Mouse (Mus musculus) lung, embryonic 14.5 days (tissue): ENCODE results near the gene Pla2g12a. TPM values are rescaled to one million over a fixed set of nuclear protein-coding genes. Genes with fewer than 3 reads are reported as not detected.

ENCODE experiments used
- ATAC-seq: fragments of 200-750 bp; cut with Nextera tagmentation; 2 replicates; pipeline ENCODE4 v1.8.0; 2017; ENCODE audit warnings: mild to moderate bottlenecking, moderate TSS enrichment, moderate library complexity; ENCODE audit not compliant: insufficient read depth
- DNase-seq: peaks from one replicate; pipeline ENCODE4 v3.0.0-alpha.2; 2015
- H3K27ac ChIP-seq: fragments of 300-500 bp; sonication (generic); 2 replicates; pipeline ENCODE4 v1.5.1; 2014; ENCODE audit warnings: low read depth, mild to moderate bottlenecking, moderate library complexity
- H3K27me3 ChIP-seq: fragments of 300-500 bp; sonication (generic); 2 replicates; pipeline ENCODE4 v1.6.1; 2014; ENCODE audit warnings: low read length, control low read depth; ENCODE audit not compliant: insufficient read depth
- H3K36me3 ChIP-seq: fragments of 300-500 bp; sonication (generic); 2 replicates; pipeline ENCODE4 v1.6.1; 2014; ENCODE audit warnings: control low read depth; ENCODE audit not compliant: insufficient read depth
- H3K4me1 ChIP-seq: fragments of 300-500 bp; sonication (generic); 2 replicates; pipeline ENCODE4 v1.6.1; 2014; ENCODE audit warnings: antibody characterized with exemption, control low read depth; ENCODE audit not compliant: insufficient read depth
- H3K4me2 ChIP-seq: fragments of 300-500 bp; sonication (generic); 2 replicates; pipeline ENCODE4 v1.6.1; 2014; ENCODE audit warnings: mild to moderate bottlenecking
- H3K4me3 ChIP-seq: fragments of 300-500 bp; sonication (generic); 2 replicates; pipeline ENCODE4 v1.5.1; 2014; ENCODE audit warnings: low read depth, low read length
- H3K9ac ChIP-seq: fragments of 300-500 bp; sonication (generic); 2 replicates; pipeline ENCODE4 v1.6.1; 2014
- H3K9me3 ChIP-seq: fragments of 300-500 bp; sonication (generic); 2 replicates; pipeline ENCODE4 v1.6.1; 2016; ENCODE audit warnings: low read depth, low read length, control low read depth
- CTCF ChIP-seq: IDR thresholded peaks from 2 replicates; pipeline ENCODE4 v1.5.1; 2016; ENCODE audit warnings: antibody characterized with exemption, low read depth
- WGBS: fragments of 180-500 bp; shearing (Covaris S2); extraction: QIAGEN DNeasy Blood & Tissue Kit; methylation state at CpG from one replicate; pipeline ENCODE4 v1.1.7; 2014; 5-methylcytosine and 5-hydroxymethylcytosine counted together
- polyA plus RNA-seq: library from polyadenylated mRNA; unstranded; fragments of >200 nt; fragmentation: Nextera tagmentation; extraction: Ambion mirVana; gene quantifications from 2 replicates; pipeline ENCODE4 v1.2.1, GENCODE M21; 2014

Pla2g12a gene
- polyA plus RNA-seq, 1 experiment from 2014 or later, result 36.4 TPM

DNA sequence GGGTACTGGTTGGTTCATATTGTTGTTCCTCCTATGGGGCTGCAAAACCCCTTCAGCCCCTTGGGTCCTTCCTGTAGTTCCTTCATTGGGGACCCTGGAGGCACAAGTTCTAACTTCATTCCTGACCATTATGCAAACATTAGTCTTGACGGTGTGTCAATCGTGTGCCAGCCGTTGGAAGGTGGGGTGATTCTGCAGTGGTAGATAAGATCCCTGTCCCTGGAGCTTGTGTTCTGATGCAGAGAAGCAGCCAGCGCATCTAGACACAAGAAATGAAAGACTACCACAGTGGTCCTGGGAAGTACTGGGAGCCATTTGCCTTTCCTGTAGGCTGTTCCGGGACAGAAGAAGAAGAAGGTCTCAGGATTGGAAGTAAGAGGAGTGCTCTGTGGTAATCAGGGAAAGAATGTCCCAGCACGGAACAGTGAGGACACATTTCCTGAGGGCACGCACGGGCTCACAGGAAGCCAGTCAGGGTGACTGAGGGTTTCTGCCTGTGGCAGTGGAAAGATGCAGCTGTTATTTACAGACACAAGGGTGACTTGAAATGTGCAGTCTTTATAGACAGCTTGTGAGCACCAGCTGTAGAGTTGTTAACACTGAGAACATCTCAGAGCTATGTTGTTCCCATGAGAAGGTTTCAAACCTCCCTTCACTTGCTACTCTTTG, 2.7 kb downstream of the Pla2g12a start:
- Histone ChIP-seq H3K4me2 (peak overlapping the region; percentile 20; the same call in 1 of the 2 replicates), H3K4me1 (no peaks in the 10 kb centered on the region), H3K36me3 (no peaks in the 10 kb centered on the region), H3K4me3 (no peak overlapping the region), H3K9ac (no peak overlapping the region; the same call in 1 of the 2 replicates), H3K27me3 (no peaks in the 10 kb centered on the region), H3K9me3 (no peaks in the 10 kb centered on the region), H3K27ac (no peak overlapping the region)
- ATAC-seq (no peak), DNase-seq (no peak)
- no peak for TF ChIP-seq CTCF
- WGBS, result 59% methylated on average over 8 of the region's 8 CpGs

DNA sequence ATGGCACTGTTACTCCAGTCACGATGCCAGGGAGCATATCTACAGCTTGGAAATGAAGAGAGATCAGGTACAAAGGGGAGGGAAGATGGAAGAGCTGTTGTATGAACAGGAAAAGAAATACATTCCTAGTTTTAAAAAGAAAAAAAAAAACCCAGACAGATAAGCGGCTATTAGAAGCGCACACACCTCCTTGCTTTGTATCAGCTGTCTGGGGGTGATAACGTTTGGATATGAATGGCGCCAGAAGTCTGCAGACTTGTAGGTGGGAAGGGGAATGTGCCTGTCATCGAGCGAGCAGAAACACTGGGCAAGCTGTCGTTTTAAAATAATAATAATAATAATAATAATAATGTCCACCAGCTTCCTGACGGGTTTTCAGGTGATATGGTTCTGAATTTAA, 7.2 kb downstream of the Pla2g12a start:
- no peak overlapping the region for H3K27ac ChIP-seq
- TF ChIP-seq CTCF, result no peak
- 55% methylated on average over 9 of the region's 9 CpGs for WGBS

DNA sequence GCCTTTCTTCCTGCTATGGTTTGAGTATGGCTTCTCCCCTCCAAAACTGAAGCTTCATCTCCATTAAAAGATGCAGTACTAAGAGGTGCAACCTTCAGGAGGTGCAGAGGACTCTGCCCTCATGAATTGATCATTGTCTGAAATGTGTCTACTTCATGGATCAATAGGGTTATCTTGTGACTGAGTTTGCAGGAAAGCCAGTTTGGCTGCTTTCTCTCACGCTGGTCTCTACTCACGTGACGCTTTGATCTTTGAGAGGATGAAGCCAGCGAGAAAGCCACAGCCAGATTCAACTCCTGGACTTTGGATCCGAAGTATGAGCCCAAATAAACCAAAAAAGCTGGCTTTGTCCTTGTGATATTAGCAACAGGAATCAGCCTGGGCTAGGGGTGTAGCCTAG, 8.0 kb downstream of the Pla2g12a start:
- Histone ChIP-seq H3K36me3 (peaks cover 7% of the 10 kb centered on the region; the same call in 1 of the 2 replicates), H3K4me2 (no peak overlapping the region), H3K4me3 (no peak overlapping the region), H3K4me1 (no peaks in the 10 kb centered on the region), H3K27ac (no peak overlapping the region), H3K9ac (no peak overlapping the region), H3K9me3 (no peaks in the 10 kb centered on the region), H3K27me3 (no peaks in the 10 kb centered on the region)
- 54% methylated on average over 5 of the region's 5 CpGs for WGBS
- no peak for ATAC-seq
- no peak for DNase-seq
- TF ChIP-seq CTCF, result no peak

More for the DNA sequence above, 7.2 kb downstream of the Pla2g12a start:
- no peaks in the 10 kb centered on the region for H3K4me1 ChIP-seq
- H3K4me3 ChIP-seq, result no peak overlapping the region
- no peak overlapping the region for H3K4me2 ChIP-seq
- H3K9me3 ChIP-seq, result no peaks in the 10 kb centered on the region
- ATAC-seq (no peak), DNase-seq (no peak)
- peaks cover 5% of the 10 kb centered on the region; the same call in 1 of the 2 replicates for H3K36me3 ChIP-seq
- no peak overlapping the region for H3K9ac ChIP-seq
- no peaks in the 10 kb centered on the region for H3K27me3 ChIP-seq

DNA sequence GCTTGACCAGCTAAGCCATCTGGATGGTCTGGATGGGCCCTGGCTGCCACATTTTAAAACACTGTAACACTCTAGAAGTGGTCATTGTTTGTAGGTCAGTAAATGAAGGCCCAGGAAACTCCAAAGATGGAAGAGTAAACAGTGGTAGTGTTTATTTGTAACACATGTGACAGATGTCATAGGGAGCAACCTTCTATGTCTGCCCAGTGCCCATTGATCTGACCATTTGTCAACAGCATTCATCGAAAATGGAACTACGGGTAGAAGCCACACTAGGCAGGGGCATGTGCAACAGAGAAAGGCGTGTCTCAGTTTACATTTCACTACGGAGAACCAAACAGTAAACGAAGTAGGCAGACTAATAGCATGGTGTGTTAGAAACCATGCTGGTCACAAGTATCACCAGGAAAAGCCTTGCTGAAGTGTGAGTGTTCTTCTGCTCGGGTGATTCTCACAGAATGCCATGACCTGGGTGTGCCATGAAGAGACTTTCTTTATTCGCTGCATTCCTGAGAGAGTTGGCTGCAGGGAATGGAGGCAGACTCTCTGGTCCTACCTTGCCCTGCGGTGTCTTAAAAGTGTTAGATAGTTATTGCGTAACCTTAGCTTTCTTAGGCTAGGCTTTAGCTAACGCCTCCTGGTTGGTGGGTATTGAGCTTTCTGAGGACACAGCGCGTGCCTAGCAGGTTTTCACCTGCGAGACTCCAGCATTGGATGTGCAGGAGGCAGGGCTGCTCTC, 9.5 kb downstream of the Pla2g12a start:
- WGBS, result 67% methylated on average over 13 of the region's 13 CpGs
- no peaks in the 10 kb centered on the region for H3K9me3 ChIP-seq

DNA sequence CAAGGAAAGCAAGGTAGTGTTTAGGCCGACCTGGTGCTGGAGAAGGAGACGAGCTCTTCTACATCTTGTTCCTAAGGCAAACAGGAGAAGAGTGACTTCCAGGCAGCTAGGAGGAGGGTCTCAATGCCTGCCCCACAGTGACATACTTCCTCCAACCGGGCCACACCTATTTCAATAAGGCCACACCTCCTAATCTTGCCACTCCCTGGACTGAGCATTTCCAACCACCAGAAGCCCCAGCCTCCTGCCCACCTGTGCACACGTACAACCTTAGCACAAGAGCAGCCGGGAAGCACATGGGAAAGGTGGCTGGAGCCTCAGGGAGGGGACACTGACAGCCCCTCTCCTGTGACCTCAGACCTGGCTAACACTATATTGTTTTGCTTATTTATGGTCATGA, 13.6 kb downstream of the Pla2g12a start:
- H3K4me1 ChIP-seq, result no peaks in the 10 kb centered on the region
- peaks cover 15% of the 10 kb centered on the region; the same call in 1 of the 2 replicates for H3K36me3 ChIP-seq
- H3K27ac ChIP-seq, result no peak overlapping the region
- no peak for TF ChIP-seq CTCF
- H3K9ac ChIP-seq, result no peak overlapping the region
- no peaks in the 10 kb centered on the region for H3K9me3 ChIP-seq
- no peak for ATAC-seq
- H3K4me2 ChIP-seq, result no peak overlapping the region
- DNase-seq, result no peak
- H3K27me3 ChIP-seq, result no peaks in the 10 kb centered on the region
- no peak overlapping the region for H3K4me3 ChIP-seq
- 69% methylated on average over 5 of the region's 5 CpGs for WGBS

More for the DNA sequence above, 9.5 kb downstream of the Pla2g12a start:
- ATAC-seq, result no peak
- no peak for DNase-seq
- no peaks in the 10 kb centered on the region for H3K27me3 ChIP-seq
- H3K36me3 ChIP-seq, result peaks cover 14% of the 10 kb centered on the region; the same call in 1 of the 2 replicates
- no peak overlapping the region for H3K9ac ChIP-seq
- H3K4me2 ChIP-seq, result no peak overlapping the region
- no peaks in the 10 kb centered on the region for H3K4me1 ChIP-seq
- TF ChIP-seq CTCF, result no peak
- no peak overlapping the region for H3K4me3 ChIP-seq
- no peak overlapping the region for H3K27ac ChIP-seq

DNA sequence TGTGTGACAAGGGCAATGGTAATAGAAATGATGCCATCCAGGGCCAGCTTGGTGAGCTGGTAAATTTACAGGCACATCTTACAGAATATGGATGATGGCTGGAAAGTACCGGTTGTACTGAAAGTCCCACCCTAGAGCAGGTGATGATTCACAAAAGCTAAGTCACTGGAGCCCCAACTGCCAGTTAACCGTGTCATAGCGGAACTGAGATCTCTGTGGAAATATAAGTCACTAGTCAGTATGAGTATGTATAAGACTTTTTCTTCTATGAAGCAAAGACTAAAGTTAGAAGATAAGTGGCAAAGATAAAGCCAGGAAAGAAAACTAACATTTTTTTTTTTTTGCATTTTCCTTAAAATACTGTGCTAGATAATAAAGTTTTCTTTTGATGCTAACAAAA, 14.7 kb downstream of the Pla2g12a start:
- no peaks in the 10 kb centered on the region for H3K4me1 ChIP-seq
- no peak for TF ChIP-seq CTCF
- H3K4me2 ChIP-seq, result no peak overlapping the region
- DNase-seq, result no peak
- H3K4me3 ChIP-seq, result no peak overlapping the region
- no peaks in the 10 kb centered on the region for H3K27me3 ChIP-seq
- ATAC-seq, result no peak
- WGBS, result 92% methylated on average over 3 of the region's 3 CpGs
- H3K27ac ChIP-seq, result no peak overlapping the region
- peaks cover 15% of the 10 kb centered on the region; the same call in 1 of the 2 replicates for H3K36me3 ChIP-seq
- H3K9me3 ChIP-seq, result no peaks in the 10 kb centered on the region
- H3K9ac ChIP-seq, result no peak overlapping the region

DNA sequence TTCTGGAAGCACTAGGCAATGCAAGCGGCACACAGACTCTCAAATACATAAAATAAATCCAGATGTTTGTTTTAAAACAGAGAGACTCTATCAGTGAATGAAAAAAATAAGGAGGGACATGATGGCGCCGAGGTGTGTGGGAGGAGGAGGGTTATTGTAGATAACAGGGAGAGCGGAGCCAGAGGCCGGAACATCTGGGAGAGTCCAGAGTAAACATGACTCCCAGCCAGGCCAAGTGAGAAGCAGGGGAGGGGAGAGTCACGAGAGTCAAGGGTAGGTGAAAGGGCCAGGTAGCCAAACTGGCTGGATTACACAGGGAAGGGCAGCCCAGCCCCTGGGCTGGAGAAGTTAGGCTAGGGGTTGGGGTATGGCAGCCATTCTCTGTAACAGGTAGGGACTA, 18.2 kb downstream of the Pla2g12a start:
- ATAC-seq (no peak), DNase-seq (no peak)
- H3K36me3 ChIP-seq, result peaks cover 9% of the 10 kb centered on the region; the same call in 1 of the 2 replicates
- H3K4me1 ChIP-seq, result no peaks in the 10 kb centered on the region
- WGBS, result 25% methylated on average over 6 of the region's 6 CpGs
- no peak for TF ChIP-seq CTCF
- H3K9ac ChIP-seq, result no peak overlapping the region
- no peak overlapping the region for H3K27ac ChIP-seq
- H3K4me3 ChIP-seq, result no peak overlapping the region
- no peaks in the 10 kb centered on the region for H3K27me3 ChIP-seq
- H3K4me2 ChIP-seq, result no peak overlapping the region
- no peaks in the 10 kb centered on the region for H3K9me3 ChIP-seq
